Mouse (Mus musculus): Measurements from ENCODE around the gene Nmnat3.

DNA sequence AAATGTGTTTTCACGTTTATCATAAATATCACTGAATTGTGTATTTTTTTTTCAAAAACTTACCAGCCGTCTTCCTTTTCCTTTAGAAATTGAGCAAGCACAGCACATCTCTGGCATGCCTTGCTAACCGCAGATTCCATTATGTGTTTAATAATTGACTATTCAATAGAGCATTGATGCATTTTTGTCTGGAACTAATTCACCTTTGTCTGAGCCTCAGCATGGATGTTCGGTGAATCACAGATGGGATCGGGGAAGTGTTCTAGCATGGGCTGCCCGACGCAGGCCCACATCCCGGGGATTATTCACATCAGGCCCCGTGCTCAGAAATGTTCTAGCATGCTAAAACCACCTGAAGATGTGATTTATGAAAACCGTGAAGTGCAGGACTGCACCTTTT, 12.2 kb upstream of the Nmnat3 start:
- TF ChIP-seq CTCF (IDR thresholded peaks at IDR 0.05; ENCODE audit: borderline replicate concordance, control insufficient read depth, extremely low read depth, insufficient read depth, low read length, poor library complexity) (no peak), POLR2A (IDR thresholded peaks at IDR 0.05; ENCODE audit: control insufficient read depth, extremely low read depth, insufficient read depth, low read length, poor library complexity) (no peak)
